Mouse (Mus musculus): ENCODE results near the gene Ms4a6b. TPM values are rescaled to one million over a fixed set of nuclear protein-coding genes. Genes with fewer than 3 reads are reported as not detected.
"Not testable (repeated sequence)": the region's sequence is repeated elsewhere in the genome, so short reads cannot be mapped to it uniquely, and the experiment has no call there.

The Ms4a6b gene
- polyA plus RNA-seq, 1 experiment: 2.7 TPM

- DNase-seq (ENCODE audit: extremely low spot score in 1 of 2, low spot score in 1 of 2): no peak
Measured at GRCm38 (mm10) chr19:11520146-11520545, 3.8 kb downstream of the Ms4a6b start.

- no peak for DNase-seq (ENCODE audit: extremely low spot score in 1 of 2, low spot score in 1 of 2)
Measured at GRCm38 (mm10) chr19:11533421-11533820, 17.1 kb downstream of the Ms4a6b start.

- no peak for DNase-seq (ENCODE audit: extremely low spot score in 1 of 2, low spot score in 1 of 2)
Measured at GRCm38 (mm10) chr19:11533888-11534445, 17.7 kb downstream of the Ms4a6b start.

GRCm38 (mm10) chr19:11536593-11536992 lies 20.3 kb downstream of the Ms4a6b start, which contains the start of gene Ms4a4d:
Ms4a4d (plus strand) TSS chr19:11536801.
- DNase-seq (ENCODE audit: extremely low spot score in 1 of 2, low spot score in 1 of 2): no peak

- DNase-seq (ENCODE audit: extremely low spot score in 1 of 2, low spot score in 1 of 2): no peak
Measured at GRCm38 (mm10) chr19:11537336-11537735, 21.0 kb downstream of the Ms4a6b start.

- DNase-seq (ENCODE audit: extremely low spot score in 1 of 2, low spot score in 1 of 2): not testable (repeated sequence)
Measured at GRCm38 (mm10) chr19:11540166-11540821, 24.0 kb downstream of the Ms4a6b start.

GRCm38 (mm10) chr19:11544383-11544782 lies 28.1 kb downstream of the Ms4a6b start:
- DNase-seq (ENCODE audit: extremely low spot score in 1 of 2, low spot score in 1 of 2): not testable (repeated sequence)

GRCm38 (mm10) chr19:11547911-11548310 lies 31.6 kb downstream of the Ms4a6b start:
- no peak for DNase-seq (ENCODE audit: extremely low spot score in 1 of 2, low spot score in 1 of 2)

GRCm38 (mm10) chr19:11554726-11555125 lies 38.4 kb downstream of the Ms4a6b start:
- no peak for DNase-seq (ENCODE audit: extremely low spot score in 1 of 2, low spot score in 1 of 2)

GRCm38 (mm10) chr19:11559560-11559959 lies 43.2 kb downstream of the Ms4a6b start:
- DNase-seq (ENCODE audit: extremely low spot score in 1 of 2, low spot score in 1 of 2): not testable (repeated sequence)

- no peak for DNase-seq (ENCODE audit: extremely low spot score in 1 of 2, low spot score in 1 of 2)
Measured at GRCm38 (mm10) chr19:11574965-11575364, 58.7 kb downstream of the Ms4a6b start.

Other genes starting within 250 kb of the Ms4a6b start
- gene Ms4a5, start 232.6 kb upstream of the Ms4a6b start, polyA plus RNA-seq (2012; rRNA removed): not detected in 2 replicates
- 0.08 and 0.18 TPM in 2 replicates for gene Ms4a14, start 202.1 kb upstream of the Ms4a6b start, polyA plus RNA-seq (2012; rRNA removed)
- gene Ms4a7, start 180.4 kb upstream of the Ms4a6b start, polyA plus RNA-seq (2012; rRNA removed): 0.72 and 0.82 TPM in 2 replicates
- gene Ms4a4a, start 141.0 kb upstream of the Ms4a6b start, polyA plus RNA-seq (2012; rRNA removed): 0.18 and 0.21 TPM in 2 replicates
- gene Ms4a4c, start 111.7 kb upstream of the Ms4a6b start, polyA plus RNA-seq (2012; rRNA removed): 0.17 and 0.32 TPM in 2 replicates
- 0.14 and 0.46 TPM in 2 replicates for gene Ms4a4b, start 73.0 kb upstream of the Ms4a6b start, polyA plus RNA-seq (2012; rRNA removed)
- 0.50 and 0.96 TPM in 2 replicates for gene Ms4a6c, start 47.1 kb upstream of the Ms4a6b start, polyA plus RNA-seq (2012; rRNA removed)
- 0.23 and 1.0 TPM in 2 replicates for gene Gm8369, start 30.6 kb upstream of the Ms4a6b start, polyA plus RNA-seq (2012; rRNA removed)
- gene Ms4a4d, start 20.3 kb downstream of the Ms4a6b start, polyA plus RNA-seq (2012; rRNA removed): not detected in 2 replicates
- 1.2 and 2.0 TPM in 2 replicates for gene Ms4a6d, start 88.3 kb downstream of the Ms4a6b start, polyA plus RNA-seq (2012; rRNA removed)
- gene Ms4a2, start 107.2 kb downstream of the Ms4a6b start, polyA plus RNA-seq (2012; rRNA removed): not detected in 2 replicates
- gene Ms4a3, start 124.3 kb downstream of the Ms4a6b start, polyA plus RNA-seq (2012; rRNA removed): not detected in 2 replicates
- not detected in 2 replicates for gene Oosp2, start 144.0 kb downstream of the Ms4a6b start, polyA plus RNA-seq (2012; rRNA removed)
- not detected in 2 replicates for gene Oosp1, start 174.6 kb downstream of the Ms4a6b start, polyA plus RNA-seq (2012; rRNA removed)
- not detected in 2 replicates for gene Oosp3, start 180.5 kb downstream of the Ms4a6b start, polyA plus RNA-seq (2012; rRNA removed)
- gene Gif, start 231.0 kb downstream of the Ms4a6b start, polyA plus RNA-seq (2012; rRNA removed): not detected in 2 replicates

Measured in frontal cortex, adult 2 months (tissue).